Mouse (Mus musculus) embryonic facial prominence, embryonic 11.5 days (tissue): Measurements from ENCODE around the gene Uba52. TPM values are rescaled to one million over a fixed set of nuclear protein-coding genes. Genes with fewer than 3 reads are reported as not detected.
"Not testable (repeated sequence)": the region's sequence is repeated elsewhere in the genome, so short reads cannot be mapped to it uniquely, and the experiment has no call there.

Source experiments
- ATAC-seq: fragments of 200-750 bp; cut with Nextera tagmentation; replicated peaks from 2 replicates; pipeline ENCODE4 v1.8.0; 2017; ENCODE audit warnings: low read depth; ENCODE audit not compliant: insufficient number of reproducible peaks, low FRiP score, low TSS enrichment
- DNase-seq: peaks from one replicate; pipeline ENCODE4 v3.0.0-alpha.2; 2015; ENCODE audit warnings: low spot score
- H3K27ac ChIP-seq: fragments of 300-500 bp; sonication (generic); replicated peaks from 2 replicates; pipeline ENCODE4 v1.5.1; 2014; ENCODE audit warnings: mild to moderate bottlenecking, low read depth, low read length, control low read depth
- H3K27me3 ChIP-seq: fragments of 300-500 bp; sonication (generic); 2 replicates; pipeline ENCODE4 v1.6.1; 2014; ENCODE audit warnings: mild to moderate bottlenecking, low read length, moderate library complexity, mixed read lengths; ENCODE audit not compliant: control insufficient read depth, insufficient read depth
- H3K36me3 ChIP-seq: fragments of 300-500 bp; sonication (generic); replicated peaks from 2 replicates; pipeline ENCODE4 v1.6.1; 2014; ENCODE audit warnings: low read depth, mild to moderate bottlenecking, low read length, moderate library complexity, mixed read lengths; ENCODE audit not compliant: control insufficient read depth, insufficient read depth
- H3K4me1 ChIP-seq: fragments of 300-500 bp; sonication (generic); 2 replicates; pipeline ENCODE4 v1.6.1; 2014; ENCODE audit warnings: low read length, mixed read lengths; ENCODE audit not compliant: control insufficient read depth, insufficient read depth
- H3K4me2 ChIP-seq: fragments of 300-500 bp; sonication (generic); 2 replicates; pipeline ENCODE4 v1.6.1; 2014; ENCODE audit warnings: low read depth, mild to moderate bottlenecking, control low read depth, low read length, moderate library complexity
- H3K4me3 ChIP-seq: fragments of 300-500 bp; sonication (generic); 2 replicates; pipeline ENCODE4 v1.5.1; 2014; ENCODE audit warnings: low read depth, low read length, control low read depth
- H3K9ac ChIP-seq: fragments of 300-500 bp; sonication (generic); replicated peaks from 2 replicates; pipeline ENCODE4 v1.6.1; 2014; ENCODE audit warnings: mild to moderate bottlenecking, control low read depth, low read length
- H3K9me3 ChIP-seq: fragments of 300-500 bp; sonication (generic); replicated peaks from 2 replicates; pipeline ENCODE4 v1.6.1; 2016; ENCODE audit warnings: mild to moderate bottlenecking, low read length, inconsistent platforms, mixed read lengths; ENCODE audit not compliant: control insufficient read depth
- WGBS: fragments of 180-500 bp; shearing (Covaris S2); extraction: QIAGEN DNeasy Blood & Tissue Kit; methylation state at CpG from one replicate; pipeline ENCODE4 v1.1.7; 2014; 5-methylcytosine and 5-hydroxymethylcytosine counted together
- polyA plus RNA-seq: library from polyadenylated mRNA; unstranded; fragments of >200 nt; fragmentation: Nextera tagmentation; extraction: Ambion mirVana; gene quantifications from 2 replicates; pipeline ENCODE4 v1.2.1, GENCODE M21; 2014

Uba52 gene
- polyA plus RNA-seq, 1 experiment from 2014 or later: 783 TPM

DNA sequence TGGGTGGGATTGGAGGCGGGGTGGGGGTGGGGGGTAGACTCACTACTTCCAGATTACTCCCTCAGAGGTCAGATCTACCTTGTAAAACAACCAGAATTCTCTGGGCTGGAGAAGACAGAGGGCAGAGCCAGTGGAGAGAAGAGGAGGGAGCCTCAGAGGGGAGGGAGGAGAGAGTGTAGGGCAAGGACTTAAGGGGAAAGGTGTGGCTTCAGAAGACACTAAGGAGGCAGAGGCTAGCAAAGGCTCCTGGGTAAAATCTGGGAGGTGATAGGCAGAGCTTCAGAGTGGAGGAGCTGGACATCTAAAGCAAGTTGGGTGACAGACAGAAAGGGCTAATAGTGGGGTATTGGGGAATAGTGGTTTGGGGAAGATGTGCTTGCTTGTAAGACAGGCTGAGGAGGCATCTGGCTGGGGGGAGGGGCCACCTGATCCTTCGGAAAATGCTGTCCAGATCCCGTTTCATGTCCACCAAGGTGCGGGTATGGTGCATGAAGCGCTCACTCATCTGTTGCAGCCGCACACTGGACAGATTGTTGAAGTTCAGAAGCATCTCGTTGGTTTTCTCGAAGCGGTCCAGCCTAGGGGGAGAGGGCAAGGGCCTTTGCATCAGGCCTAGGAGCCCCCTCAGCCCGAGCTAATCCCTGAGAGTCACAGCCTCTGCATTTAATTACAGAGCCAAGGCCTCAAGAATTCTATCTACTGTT is 7.5 kb upstream of the Uba52 start:
- ATAC-seq: no peak
- no peak for DNase-seq
- 63% methylated on average over 10 of the region's 10 CpGs for WGBS
- H3K4me1 ChIP-seq: no peaks in the 10 kb centered on the region; the same call in 1 of the 2 replicates
- H3K27me3 ChIP-seq: no peaks in the 10 kb centered on the region
- no peak overlapping the region for H3K4me3 ChIP-seq
- H3K9me3 ChIP-seq: no peaks in the 10 kb centered on the region
- no peaks in the 10 kb centered on the region; the same call in 1 of the 2 replicates for H3K36me3 ChIP-seq
- H3K27ac ChIP-seq: no peak overlapping the region
- H3K4me2 ChIP-seq: no peak overlapping the region
- H3K9ac ChIP-seq: no peak overlapping the region; the same call in 1 of the 2 replicates

DNA sequence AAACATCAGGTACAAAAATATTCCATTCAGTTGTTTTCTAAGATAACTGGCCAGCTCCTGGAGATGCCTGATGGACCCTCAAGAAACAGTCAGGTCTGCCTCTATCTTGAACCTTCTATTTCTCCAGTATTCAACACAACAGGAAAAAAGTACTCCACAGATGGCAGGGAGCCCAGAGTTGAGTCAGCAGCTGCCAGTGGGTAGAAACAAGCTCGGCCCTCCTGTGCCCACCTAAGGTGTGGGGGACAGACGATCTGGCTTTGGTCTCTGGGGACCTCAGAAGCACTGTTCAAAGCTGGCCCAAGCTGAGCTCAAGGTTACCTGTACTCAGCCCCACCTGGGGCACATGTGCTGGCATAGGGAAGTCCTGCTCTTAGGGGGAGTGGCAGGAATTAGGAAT is 2.8 kb upstream of the Uba52 start:
- DNase-seq (no peak), ATAC-seq (no peak)
- Histone ChIP-seq H3K36me3 (peaks cover 2% of the 10 kb centered on the region), H3K4me1 (peaks cover 8% of the 10 kb centered on the region), H3K27ac (no peak overlapping the region), H3K27me3 (no peaks in the 10 kb centered on the region), H3K4me2 (no peak overlapping the region), H3K4me3 (no peak overlapping the region), H3K9ac (no peak overlapping the region), H3K9me3 (no peaks in the 10 kb centered on the region)
- WGBS: 84% methylated on average over 2 of the region's 2 CpGs

- H3K27me3 ChIP-seq: no peaks in the 10 kb centered on the region
- no peak overlapping the region for H3K9ac ChIP-seq
- ATAC-seq (no peak), DNase-seq (no peak)
- H3K4me1 ChIP-seq: peaks cover 8% of the 10 kb centered on the region
- peaks cover 8% of the 10 kb centered on the region for H3K36me3 ChIP-seq
- no peak overlapping the region for H3K4me2 ChIP-seq
- no peak overlapping the region for H3K4me3 ChIP-seq
- no peak overlapping the region for H3K27ac ChIP-seq
- no peaks in the 10 kb centered on the region for H3K9me3 ChIP-seq
- WGBS: 94% methylated on average over 11 of the region's 11 CpGs
Measured at GRCm38 (mm10) chr8:70512253-70512903, 1.8 kb upstream of the Uba52 start.

DNA sequence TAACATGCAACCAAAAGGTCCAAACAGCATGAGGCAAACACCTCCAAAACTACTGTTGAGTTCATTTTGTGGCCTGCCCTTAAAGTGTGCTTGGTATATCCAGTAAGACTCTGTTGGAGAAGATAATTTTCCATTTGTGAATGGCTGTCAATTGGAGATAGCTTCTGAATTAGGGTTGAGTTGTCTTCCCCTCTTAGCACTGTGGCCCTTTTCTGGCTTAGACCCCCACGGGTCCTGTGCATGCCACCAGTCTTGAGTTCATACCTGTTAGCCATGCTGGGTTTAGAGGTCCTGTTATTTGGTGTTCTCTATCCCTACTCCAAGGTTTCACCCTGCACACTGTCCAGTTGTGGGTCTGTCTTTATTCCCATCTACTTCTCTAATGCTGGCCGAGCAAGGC is 1.2 kb upstream of the Uba52 start:
- Histone ChIP-seq H3K4me3 (no peak overlapping the region), H3K27me3 (no peaks in the 10 kb centered on the region), H3K4me1 (peaks cover 8% of the 10 kb centered on the region), H3K9ac (no peak overlapping the region), H3K9me3 (no peaks in the 10 kb centered on the region), H3K36me3 (peaks cover 8% of the 10 kb centered on the region), H3K27ac (no peak overlapping the region), H3K4me2 (no peak overlapping the region)
- WGBS: 97% methylated on average over 2 of the region's 2 CpGs
- no peak for ATAC-seq
- DNase-seq: no peak

DNA sequence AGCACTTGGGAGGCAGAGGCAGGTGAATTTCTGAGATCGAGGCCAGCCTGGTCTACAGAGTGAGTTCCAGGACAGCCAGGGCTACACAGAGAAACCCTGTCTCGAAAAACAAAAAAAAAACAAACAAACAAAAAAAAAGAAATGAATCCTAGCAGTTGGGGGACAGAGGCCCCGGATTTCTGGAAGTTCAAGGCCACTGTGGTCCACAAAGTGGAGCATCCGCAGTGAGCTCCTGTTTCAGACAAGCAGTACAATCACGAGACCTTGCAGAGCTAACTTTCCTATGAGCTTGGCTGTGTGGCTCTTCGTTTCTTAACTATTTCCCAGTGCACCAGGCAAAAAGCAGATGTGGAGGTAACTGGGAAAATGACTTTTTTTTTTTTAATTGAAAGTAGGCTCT is 573 bp upstream of the Uba52 start:
- H3K4me2 ChIP-seq: peak overlapping the region; percentile 32
- H3K36me3 ChIP-seq, H3K9me3 ChIP-seq, DNase-seq, H3K27me3 ChIP-seq, H3K27ac ChIP-seq, ATAC-seq, H3K4me1 ChIP-seq: not testable (repeated sequence)
- H3K9ac ChIP-seq: peak overlapping the region; percentile 99; the same call in 1 of the 2 replicates
- peak overlapping the region; percentile 99 for H3K4me3 ChIP-seq
- 84% methylated on average over 6 of the region's 6 CpGs for WGBS

GRCm38 (mm10) chr8:70509281-70509952 is 1.2 kb downstream of the Uba52 start:
- DNase-seq: no peak
- Histone ChIP-seq H3K4me1 (peaks cover 11% of the 10 kb centered on the region), H3K9ac (peak overlapping the region; percentile 99), H3K4me2 (peak overlapping the region; percentile 97), H3K36me3 (peaks cover 8% of the 10 kb centered on the region), H3K27me3 (no peaks in the 10 kb centered on the region), H3K4me3 (peak overlapping the region; percentile 99), H3K9me3 (no peaks in the 10 kb centered on the region), H3K27ac (peak overlapping the region; percentile 90; the same call in 1 of the 2 replicates)
- 11% methylated on average over 25 of the region's 25 CpGs for WGBS
- no peak for ATAC-seq

DNA sequence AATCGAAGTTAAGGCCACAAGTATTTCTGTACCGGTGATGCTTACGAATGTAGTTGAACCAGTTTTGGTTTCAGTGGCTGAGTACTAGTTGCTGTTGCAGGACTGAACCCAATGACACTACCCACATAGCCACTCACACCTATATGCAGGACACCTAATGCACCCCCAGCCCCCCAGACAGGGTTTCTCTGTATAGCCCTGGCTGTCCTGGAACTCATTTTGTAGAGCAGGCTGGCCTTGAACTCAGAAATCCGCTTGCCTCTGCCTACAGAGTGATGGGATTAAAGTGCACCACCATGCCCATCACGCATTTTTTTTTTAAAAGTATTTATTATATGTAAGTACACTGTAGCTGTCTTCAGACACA is 3.6 kb downstream of the Uba52 start:
- no peak overlapping the region for H3K4me3 ChIP-seq
- H3K36me3 ChIP-seq: peaks cover 6% of the 10 kb centered on the region
- H3K27ac ChIP-seq: peak overlapping the region; percentile 28; the same call in 1 of the 2 replicates
- no peaks in the 10 kb centered on the region for H3K9me3 ChIP-seq
- DNase-seq (no peak), ATAC-seq (no peak)
- H3K4me1 ChIP-seq: peaks cover 21% of the 10 kb centered on the region
- 49% methylated on average over 5 of the region's 5 CpGs for WGBS
- H3K4me2 ChIP-seq: peak overlapping the region; percentile 19
- H3K27me3 ChIP-seq: peaks cover 10% of the 10 kb centered on the region
- H3K9ac ChIP-seq: no peak overlapping the region; the same call in 1 of the 2 replicates
